8 mouse cellular contexts compared by ENCODE assay signal in the genomic region with DNA sequence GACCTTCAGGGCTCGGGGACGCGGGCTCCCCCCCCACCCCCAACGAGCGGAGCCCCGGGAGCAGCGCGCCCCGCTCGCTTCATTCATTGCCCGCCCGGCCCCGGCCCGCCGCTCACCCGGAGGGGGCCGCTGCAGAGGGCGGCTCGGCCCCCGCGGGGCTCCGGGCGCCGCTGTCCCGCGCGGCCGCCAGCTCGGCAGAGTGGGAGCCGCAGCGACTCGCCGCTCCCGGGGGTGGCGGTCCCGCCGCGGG. TPM values are rescaled to one million over a fixed set of nuclear protein-coding genes. Genes with fewer than 3 reads are reported as not detected.
DNase-seq lines count a peak whose midpoint lies in the region; ATAC-seq and TF ChIP-seq lines count a peak whose summit lies in the region.

No protein-coding gene starts in this region.

- H3K9me3 ChIP-seq in heart, embryonic 15.5 days (replicated peaks) = no peaks in the 10 kb centered on the region
- no peaks in the 10 kb centered on the region for H3K9me3 ChIP-seq in MEL (replicated peaks; ENCODE audit: insufficient read depth, low read length)
- H3K9me3 ChIP-seq in heart, postnatal 0 days (replicated peaks; ENCODE audit: control insufficient read depth, low read length) = no peaks in the 10 kb centered on the region
- no peaks in the 10 kb centered on the region for H3K9me3 ChIP-seq in midbrain, embryonic 10.5 days (replicated peaks)

- H3K4me1 ChIP-seq in heart, embryonic 15.5 days (replicated peaks) = peaks cover 37% of the 10 kb centered on the region
- no peaks in the 10 kb centered on the region; a peak in 1 of 4 replicates for H3K4me1 ChIP-seq in MEL (ENCODE audit: control insufficient read depth in 1 of 2, insufficient read depth in 2 of 2, low read length in 2 of 2)
- peaks cover 23% of the 10 kb centered on the region for H3K4me1 ChIP-seq in heart, postnatal 0 days (ENCODE audit: control insufficient read depth, insufficient read depth)
- H3K4me1 ChIP-seq in midbrain, embryonic 10.5 days = peaks cover 38% of the 10 kb centered on the region

- DNase-seq in heart, adult 8-10 months (ENCODE audit: low spot score) = no peak
- DNase-seq in MEL (ENCODE audit: low read depth, low spot score) = peak; percentile 25
- no peak for DNase-seq in heart, postnatal 0 days (ENCODE audit: low spot score)
- no peak for DNase-seq in midbrain, embryonic 10.5 days (ENCODE audit: low spot score)
- DNase-seq in adrenal gland, postnatal 10 days = no peak
- no peak for DNase-seq in right cerebral cortex, postnatal 14 days

- H3K4me2 ChIP-seq in heart, embryonic 15.5 days = peak overlapping the region; percentile 70
- H3K4me2 ChIP-seq in heart, postnatal 0 days (ENCODE audit: low read depth, low read length) = peak overlapping the region; percentile 93

- peak overlapping the region; percentile 85 for H3K9ac ChIP-seq in heart, embryonic 15.5 days
- H3K9ac ChIP-seq in MEL (ENCODE audit: control insufficient read depth, low read depth, low read length, poor library complexity, severe bottlenecking) = peak overlapping the region; percentile 91
- peak overlapping the region; percentile 99 for H3K9ac ChIP-seq in heart, postnatal 0 days (replicated peaks; ENCODE audit: low read depth, low read length)

- peaks cover 15% of the 10 kb centered on the region for H3K79me2 ChIP-seq in MEL (ENCODE audit: control insufficient read depth, insufficient read depth, low read length, poor library complexity)

- peak overlapping the region; percentile 89 for H3K4me3 ChIP-seq in heart, embryonic 15.5 days
- peak overlapping the region; percentile 76 to 90 for H3K4me3 ChIP-seq in MEL (ENCODE audit: control insufficient read depth in 1 of 2, insufficient read depth in 1 of 2, low read depth in 2 of 2, low read length in 2 of 2)
- H3K4me3 ChIP-seq in heart, postnatal 0 days (ENCODE audit: low read depth, low read length) = peak overlapping the region; percentile 96
- H3K4me3 ChIP-seq in midbrain, embryonic 10.5 days = peak overlapping the region; percentile 81

- TF ChIP-seq CTCF in MEL (IDR thresholded peaks at IDR 0.05 in 2 of 3, conservative IDR thresholded peaks at IDR 0.05 in 1 of 3; ENCODE audit: control insufficient read depth in 1 of 3, insufficient read depth in 1 of 3, low read depth in 2 of 3, low read length in 3 of 3, poor library complexity in 1 of 3, severe bottlenecking in 1 of 3) = no peak
- no peak for TF ChIP-seq CTCF in heart, postnatal 0 days (IDR thresholded peaks at IDR 0.05; ENCODE audit: low read depth)

- under 1% methylated on average over 38 of the region's 38 CpGs for WGBS in heart, embryonic 15.5 days
- WGBS in heart, postnatal 0 days = 1% methylated on average over 19 of the region's 38 CpGs
- 0% methylated on average over 38 of the region's 38 CpGs for WGBS in midbrain, embryonic 10.5 days

- no peak for TF ChIP-seq RAD21 in MEL (IDR thresholded peaks at IDR 0.05; ENCODE audit: low read depth, low read length)

- no peak for TF ChIP-seq EP300 in MEL (IDR thresholded peaks at IDR 0.05; ENCODE audit: low read depth in 1 of 2, low read length in 2 of 2)
- no peak for TF ChIP-seq EP300 in heart, postnatal 0 days (IDR thresholded peaks at IDR 0.05; ENCODE audit: low read depth)

- H3K27me3 ChIP-seq in heart, embryonic 15.5 days = no peaks in the 10 kb centered on the region
- H3K27me3 ChIP-seq in MEL (ENCODE audit: control insufficient read depth in 1 of 2, insufficient read depth in 2 of 2, low read length in 2 of 2) = peaks cover 10 to 12% of the 10 kb centered on the region in 2 experiments
- H3K27me3 ChIP-seq in heart, postnatal 0 days (ENCODE audit: control insufficient read depth, insufficient read depth, low read length) = no peaks in the 10 kb centered on the region
- H3K27me3 ChIP-seq in midbrain, embryonic 10.5 days (ENCODE audit: low read depth, poor library complexity, severe bottlenecking) = peaks cover 21% of the 10 kb centered on the region

- TF ChIP-seq POLR2A in MEL (IDR thresholded peaks at IDR 0.05; ENCODE audit: control insufficient read depth in 1 of 2, insufficient read depth in 1 of 2, low read depth in 1 of 2, low read length in 2 of 2, poor library complexity in 1 of 2) = no peak; a peak in 1 of 4 replicates

- ATAC-seq in heart, embryonic 15.5 days (replicated peaks; ENCODE audit: insufficient number of reproducible peaks, insufficient read depth, low FRiP score, low read depth) = peak; percentile 58
- ATAC-seq in heart, postnatal 0 days (ENCODE audit: insufficient read depth, low read depth) = peak; percentile 41
- ATAC-seq in monocyte, adult 5-6 weeks (replicated peaks; ENCODE audit: insufficient number of reproducible peaks, low FRiP score, low TSS enrichment, poor library complexity, severe bottlenecking) = no peak

- H3K27ac ChIP-seq in heart, embryonic 15.5 days = peak overlapping the region; percentile 98
- H3K27ac ChIP-seq in MEL (ENCODE audit: control insufficient read depth, low read depth, low read length) = no peak overlapping the region
- peak overlapping the region; percentile 99 for H3K27ac ChIP-seq in heart, postnatal 0 days (ENCODE audit: low read depth)
- H3K27ac ChIP-seq in midbrain, embryonic 10.5 days (replicated peaks) = peak overlapping the region; percentile 97

- H3K36me3 ChIP-seq in heart, embryonic 15.5 days = no peaks in the 10 kb centered on the region
- peaks cover 0 to 5% of the 10 kb centered on the region in 2 experiments; a peak in 2 of 4 replicates for H3K36me3 ChIP-seq in MEL (ENCODE audit: control insufficient read depth in 1 of 2, insufficient read depth in 2 of 2, low read length in 2 of 2)
- H3K36me3 ChIP-seq in heart, postnatal 0 days (replicated peaks; ENCODE audit: control insufficient read depth, insufficient read depth, low read length) = no peaks in the 10 kb centered on the region
- no peaks in the 10 kb centered on the region for H3K36me3 ChIP-seq in midbrain, embryonic 10.5 days

TF ChIP-seq in MEL, 35 proteins besides CTCF, POLR2A, EP300 and RAD21:
- no peak; the same call in 1 of the 2 replicates for TF ChIP-seq MXI1 (IDR thresholded peaks at IDR 0.05; ENCODE audit: low read depth, low read length)
- TF ChIP-seq USF1 (IDR thresholded peaks at IDR 0.05; ENCODE audit: low read depth, low read length) = no peak
- TF ChIP-seq CHD2 (IDR thresholded peaks at IDR 0.05; ENCODE audit: low read length) = no peak
- TF ChIP-seq ETS1 (IDR thresholded peaks at IDR 0.05; ENCODE audit: low read depth, low read length) = no peak
- no peak for TF ChIP-seq SIN3A (IDR thresholded peaks at IDR 0.05; ENCODE audit: low read length)
- TF ChIP-seq MEF2A (IDR thresholded peaks at IDR 0.05; ENCODE audit: extremely low read depth, insufficient replicate concordance, low read depth, low read length, poor library complexity, severe bottlenecking) = no peak
- no peak for TF ChIP-seq ZC3H11A (IDR thresholded peaks at IDR 0.05; ENCODE audit: low read depth, low read length)
- TF ChIP-seq CHD1 (IDR thresholded peaks at IDR 0.05; ENCODE audit: low read depth, low read length) = no peak
- TF ChIP-seq ZNF384 (IDR thresholded peaks at IDR 0.05; ENCODE audit: low read depth, low read length) = no peak
- no peak for TF ChIP-seq SMC3 (IDR thresholded peaks at IDR 0.05; ENCODE audit: low read depth, low read length)
- no peak for TF ChIP-seq BHLHE40 (IDR thresholded peaks at IDR 0.05; ENCODE audit: borderline replicate concordance, low read depth, low read length)
- TF ChIP-seq USF2 (IDR thresholded peaks at IDR 0.05; ENCODE audit: borderline replicate concordance in 1 of 2, insufficient read depth in 1 of 2, low read depth in 1 of 2, low read length in 2 of 2) = no peak
- no peak for TF ChIP-seq MAX (IDR thresholded peaks at IDR 0.05; ENCODE audit: low read length)
- no peak for TF ChIP-seq POLR2AphosphoS2 (IDR thresholded peaks at IDR 0.05; ENCODE audit: low read length)
- TF ChIP-seq MYC (IDR thresholded peaks at IDR 0.05; ENCODE audit: low read depth, low read length) = no peak
- TF ChIP-seq TCF12 (IDR thresholded peaks at IDR 0.05; ENCODE audit: low read depth, low read length) = no peak

RNA-seq across cellular contexts. Expression of a gene that starts 0.5 kb away (rescaled TPM):
- polyA plus RNA-seq in heart, embryonic 15.5 days (2015; fragmentation: Nextera tagmentation; extraction: Ambion mirVana) = 11.4 and 11.7 TPM in 2 replicates
- 10 to 100 TPM; 20.9 to 29.5 (median 21.3) TPM for total RNA-seq in heart, adult 8-10 months (2022)
- total RNA-seq in MEL (2012; rRNA removed) = 4.3 and 7.3 TPM in 2 replicates
- 10 to 100 TPM in 1 of 2 experiments, 1 to 10 TPM in 1; 4.4 to 20.7 TPM for polyA plus RNA-seq in MEL (2012; ENCODE audit: insufficient read depth in 1 of 2, insufficient read length in 2 of 2, low read depth in 1 of 2, low replicate concordance in 2 of 2, missing spikeins in 1 of 2)
- 9.7 and 18.4 TPM in 2 replicates for total RNA-seq in heart, postnatal 0 days (2014; rRNA removed; ENCODE audit: low replicate concordance)
- 8.8 and 9.7 TPM in 2 replicates for polyA plus RNA-seq in heart, postnatal 0 days (2015; fragmentation: Nextera tagmentation; extraction: Ambion mirVana)
- polyA plus RNA-seq in midbrain, embryonic 10.5 days (2016; fragmentation: Nextera tagmentation; extraction: Ambion mirVana) = 10.5 and 10.7 TPM in 2 replicates
- 10 to 100 TPM; 51.1 to 81.1 TPM for total RNA-seq in adrenal gland, postnatal 10 days (2021)
- 89.3 to 167 TPM (median 89.4 TPM) in 3 replicates for total RNA-seq in monocyte, adult 5-6 weeks (2017)
